Mouse (Mus musculus) myocyte (in vitro differentiated cells): ENCODE results near the gene Prickle4. TPM values are rescaled to one million over a fixed set of nuclear protein-coding genes. Genes with fewer than 3 reads are reported as not detected.

Experiments used
- H3K27me3 ChIP-seq: one replicate; pipeline ENCODE4 v1.6.1; 2011; ENCODE audit not compliant: control insufficient read depth, insufficient read depth, insufficient read length
- H3K36me3 ChIP-seq: one replicate; pipeline ENCODE4 v1.6.1; 2011; ENCODE audit not compliant: control insufficient read depth, insufficient read depth
- H3K4me2 ChIP-seq: one replicate; pipeline ENCODE4 v1.6.1; 2011; ENCODE audit warnings: low read depth, control low read depth
- H3K4me3 ChIP-seq: one replicate; pipeline ENCODE4 v1.5.1; 2011; ENCODE audit warnings: mild to moderate bottlenecking, control low read depth, moderate library complexity
- H3K79me2 ChIP-seq: one replicate; pipeline ENCODE4 v1.6.1; 2011; ENCODE audit not compliant: control insufficient read depth, insufficient read depth
- H3ac ChIP-seq: one replicate; pipeline ENCODE4 v1.6.1; 2011; ENCODE audit not compliant: control insufficient read depth, insufficient read length
- CEBPB ChIP-seq: IDR thresholded peaks from 2 replicates; pipeline ENCODE4 v1.6.1; 2011; ENCODE audit warnings: mild to moderate bottlenecking, moderate library complexity; ENCODE audit not compliant: poor library complexity, insufficient read depth, severe bottlenecking
- E2F4 ChIP-seq: IDR thresholded peaks from one replicate; pipeline ENCODE4 v1.6.1; 2011; ENCODE audit warnings: mild to moderate bottlenecking, control low read depth, moderate library complexity; ENCODE audit not compliant: insufficient read depth
- MAX ChIP-seq: IDR thresholded peaks from one replicate; pipeline ENCODE4 v1.6.1; 2011; ENCODE audit warnings: low read depth, mild to moderate bottlenecking, control low read depth
- MYOD1 ChIP-seq, 3 experiments: IDR thresholded peaks; one replicate each; pipeline ENCODE4 v1.6.1; 2011; ENCODE audit warnings: control low read depth in 2 of 3, low read depth in 2 of 3, mild to moderate bottlenecking in 2 of 3, moderate library complexity in 1 of 3; ENCODE audit not compliant: insufficient read length in 2 of 3, control insufficient read depth in 1 of 3
- MYOG ChIP-seq, 3 experiments: IDR thresholded peaks; one replicate each; pipeline ENCODE4 v1.6.1; 2011; ENCODE audit warnings: control low read depth in 2 of 3, low read depth in 2 of 3, mild to moderate bottlenecking in 2 of 3; ENCODE audit not compliant: insufficient read length in 2 of 3, control insufficient read depth in 1 of 3, insufficient read depth in 1 of 3
- POLR2A ChIP-seq: IDR thresholded peaks from one replicate; pipeline ENCODE4 v1.6.1; 2011; ENCODE audit warnings: low read depth, mild to moderate bottlenecking, control low read depth, moderate library complexity; ENCODE audit not compliant: insufficient read length
- POLR2AphosphoS2 ChIP-seq: IDR thresholded peaks from one replicate; pipeline ENCODE4 v1.6.1; 2011; ENCODE audit warnings: low read depth, control low read depth; ENCODE audit not compliant: insufficient read length
- REST ChIP-seq: IDR thresholded peaks from one replicate; pipeline ENCODE4 v1.6.1; 2011; ENCODE audit warnings: mild to moderate bottlenecking, control low read depth, moderate library complexity; ENCODE audit not compliant: insufficient read depth, insufficient read length
- SRF ChIP-seq: IDR thresholded peaks from one replicate; pipeline ENCODE4 v1.6.1; 2011; ENCODE audit warnings: low read depth; ENCODE audit not compliant: control insufficient read depth, insufficient read length
- TCF12 ChIP-seq: IDR thresholded peaks from one replicate; pipeline ENCODE4 v1.6.1; 2011; ENCODE audit warnings: mild to moderate bottlenecking, control low read depth; ENCODE audit not compliant: poor library complexity, insufficient read depth, severe bottlenecking
- TCF3 ChIP-seq: IDR thresholded peaks from one replicate; pipeline ENCODE4 v1.6.1; 2011; ENCODE audit warnings: low read depth, control low read depth; ENCODE audit not compliant: insufficient read length
- USF1 ChIP-seq: IDR thresholded peaks from one replicate; pipeline ENCODE4 v1.6.1; 2011; ENCODE audit warnings: low read depth, mild to moderate bottlenecking, control low read depth, moderate library complexity
- polyA plus RNA-seq: library from polyadenylated mRNA; unstranded; fragments of >200 nt; fragmentation: generic; extraction: Trizol; gene quantifications from one replicate; pipeline ENCODE4 v1.2.1, GENCODE M21; 2012; ENCODE audit warnings: missing spikeins

Prickle4 gene
- polyA plus RNA-seq, 1 experiment = 0.32 TPM

- no peak overlapping the region for H3ac ChIP-seq
- H3K27me3 ChIP-seq = peaks cover 45% of the 10 kb centered on the region
- no peaks in the 10 kb centered on the region for H3K79me2 ChIP-seq
- no peaks in the 10 kb centered on the region for H3K36me3 ChIP-seq
- no peak overlapping the region for H3K4me3 ChIP-seq
- H3K4me2 ChIP-seq = no peak overlapping the region
- TF ChIP-seq E2F4 (no peak), MAX (no peak), REST (no peak), CEBPB (no peak), MYOD1 (IDR thresholded peaks at IDR 0.05; ENCODE audit: control insufficient read depth in 1 of 3, insufficient read length in 2 of 3, low read depth in 2 of 3) (no peak), USF1 (no peak), TCF3 (no peak), SRF (no peak), POLR2A (no peak), MYOG (IDR thresholded peaks at IDR 0.05; ENCODE audit: control insufficient read depth in 1 of 3, insufficient read depth in 1 of 3, insufficient read length in 2 of 3, low read depth in 2 of 3) (no peak), POLR2AphosphoS2 (no peak)
Measured at GRCm38 (mm10) chr17:47712889-47713571, 18.5 kb upstream of the Prickle4 start.

DNA sequence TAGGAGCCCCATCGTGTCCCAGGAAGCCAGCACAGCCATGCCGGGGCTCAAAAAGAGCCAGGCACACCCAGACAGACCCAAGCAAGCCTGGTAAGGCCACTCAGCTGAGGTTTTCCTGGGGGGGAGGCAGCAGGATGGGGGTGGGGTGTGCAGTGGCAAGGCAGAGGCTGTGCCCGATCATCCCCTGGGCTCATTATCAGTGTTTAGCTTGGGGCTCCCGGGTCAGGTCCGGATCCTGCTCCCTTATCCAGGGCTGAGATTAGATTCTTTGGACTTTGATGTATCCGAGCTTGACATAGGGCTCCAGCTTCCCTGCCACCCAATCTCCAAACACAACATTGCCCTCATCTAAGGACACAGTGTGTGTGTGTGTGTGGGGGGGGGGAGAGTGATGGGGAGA is 17.3 kb upstream of the Prickle4 start:
- no peak for TF ChIP-seq MYOD1 (IDR thresholded peaks at IDR 0.05; ENCODE audit: control insufficient read depth in 1 of 3, insufficient read length in 2 of 3, low read depth in 2 of 3)
- no peak for TF ChIP-seq CEBPB
- TF ChIP-seq E2F4 = no peak
- no peak for TF ChIP-seq SRF
- no peak for TF ChIP-seq TCF12
- TF ChIP-seq MYOG (IDR thresholded peaks at IDR 0.05; ENCODE audit: control insufficient read depth in 1 of 3, insufficient read depth in 1 of 3, insufficient read length in 2 of 3, low read depth in 2 of 3) = no peak
- TF ChIP-seq POLR2A = no peak
- TF ChIP-seq POLR2AphosphoS2 = no peak
- no peak for TF ChIP-seq MAX
- TF ChIP-seq REST = no peak
- no peak for TF ChIP-seq USF1
- TF ChIP-seq TCF3 = no peak
- Histone ChIP-seq H3K27me3 (peaks cover 56% of the 10 kb centered on the region), H3ac (no peak overlapping the region), H3K79me2 (no peaks in the 10 kb centered on the region), H3K4me3 (no peak overlapping the region), H3K36me3 (no peaks in the 10 kb centered on the region), H3K4me2 (no peak overlapping the region)

DNA sequence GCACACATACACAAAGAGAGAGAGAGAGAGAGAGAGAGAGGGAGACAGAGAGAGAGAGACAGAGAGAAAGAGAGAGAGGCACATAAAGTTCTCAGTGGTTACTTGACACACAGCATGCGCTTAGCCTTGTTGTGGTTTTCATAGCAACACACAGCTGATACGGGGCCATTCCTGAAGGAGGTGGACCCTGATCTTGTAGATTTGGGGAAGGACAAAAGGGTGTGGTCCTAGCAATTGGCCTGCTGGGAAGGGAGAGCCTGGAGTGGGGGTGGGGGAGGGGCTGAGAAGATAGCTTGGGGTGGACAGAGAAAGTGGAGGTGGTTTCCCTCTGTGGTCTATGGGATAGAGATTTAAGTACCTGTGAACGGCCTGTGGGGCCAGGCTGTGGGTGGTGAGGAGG is 15.5 kb upstream of the Prickle4 start:
- Histone ChIP-seq H3K27me3 (peaks cover 38% of the 10 kb centered on the region), H3K36me3 (no peaks in the 10 kb centered on the region)
- TF ChIP-seq CEBPB (no peak), TCF3 (no peak), POLR2A (no peak), MYOG (IDR thresholded peaks at IDR 0.05; ENCODE audit: control insufficient read depth in 1 of 3, insufficient read depth in 1 of 3, insufficient read length in 2 of 3, low read depth in 2 of 3) (no peak), E2F4 (no peak), TCF12 (no peak), REST (no peak), MAX (no peak), POLR2AphosphoS2 (no peak), MYOD1 (IDR thresholded peaks at IDR 0.05; ENCODE audit: control insufficient read depth in 1 of 3, insufficient read length in 2 of 3, low read depth in 2 of 3) (no peak), USF1 (no peak), SRF (no peak)

DNA sequence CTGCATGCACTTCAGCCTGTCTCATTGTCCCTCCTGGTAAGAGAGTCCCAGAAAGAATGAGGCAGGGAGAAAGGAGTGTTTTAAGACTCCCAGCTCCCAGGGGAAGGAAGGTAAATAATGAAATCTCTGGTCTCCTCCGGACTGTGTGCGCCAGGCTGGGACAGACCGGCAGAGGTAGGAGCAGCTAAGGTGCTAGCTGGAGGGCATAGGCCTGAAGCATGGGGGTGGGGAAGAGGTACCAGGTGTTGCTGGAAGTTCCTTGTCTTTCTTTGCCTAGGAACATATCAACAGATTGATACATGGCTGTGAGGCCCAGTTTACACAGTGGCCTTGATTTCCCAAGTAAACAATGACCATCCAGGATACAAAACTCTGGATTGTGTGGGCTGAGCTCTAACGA is 14.4 kb upstream of the Prickle4 start:
- TF ChIP-seq E2F4 (no peak), SRF (no peak), MYOD1 (IDR thresholded peaks at IDR 0.05; ENCODE audit: control insufficient read depth in 1 of 3, insufficient read length in 2 of 3, low read depth in 2 of 3) (no peak), CEBPB (no peak)
- Histone ChIP-seq H3K79me2 (no peaks in the 10 kb centered on the region), H3K27me3 (peaks cover 33% of the 10 kb centered on the region), H3ac (no peak overlapping the region), H3K4me3 (no peak overlapping the region), H3K4me2 (no peak overlapping the region), H3K36me3 (no peaks in the 10 kb centered on the region)

More for the DNA sequence above, 15.5 kb upstream of the Prickle4 start:
- Histone ChIP-seq H3ac (no peak overlapping the region), H3K79me2 (no peaks in the 10 kb centered on the region), H3K4me2 (no peak overlapping the region), H3K4me3 (no peak overlapping the region)

DNA sequence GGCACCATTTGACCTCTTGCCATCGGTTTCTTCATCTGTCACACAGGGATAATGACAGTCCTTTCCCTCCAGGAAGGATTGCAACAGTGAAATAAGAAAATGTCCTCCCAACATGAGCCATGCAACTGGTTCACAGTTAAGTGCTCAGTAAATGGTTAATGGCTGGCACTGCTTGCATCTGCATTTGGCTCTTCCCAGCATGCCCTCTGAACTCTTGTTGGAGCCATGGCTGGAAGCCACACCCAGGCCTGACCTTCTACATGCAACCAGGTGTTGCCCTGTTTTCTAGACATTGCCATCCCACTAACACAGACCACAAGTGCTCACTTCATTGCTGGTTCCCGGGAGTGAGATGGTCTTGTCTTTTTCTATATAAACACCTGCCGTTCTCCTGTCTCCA is 13.4 kb upstream of the Prickle4 start:
- TF ChIP-seq USF1 (no peak), REST (no peak), MYOG (IDR thresholded peaks at IDR 0.05; ENCODE audit: control insufficient read depth in 1 of 3, insufficient read depth in 1 of 3, insufficient read length in 2 of 3, low read depth in 2 of 3) (no peak), POLR2AphosphoS2 (no peak), E2F4 (no peak), MYOD1 (IDR thresholded peaks at IDR 0.05; ENCODE audit: control insufficient read depth in 1 of 3, insufficient read length in 2 of 3, low read depth in 2 of 3) (no peak), TCF12 (no peak)
- H3K36me3 ChIP-seq = no peaks in the 10 kb centered on the region

More for the DNA sequence above, 13.4 kb upstream of the Prickle4 start:
- Histone ChIP-seq H3K4me2 (no peak overlapping the region), H3K79me2 (no peaks in the 10 kb centered on the region), H3ac (no peak overlapping the region), H3K27me3 (peaks cover 30% of the 10 kb centered on the region), H3K4me3 (no peak overlapping the region)
